Mouse (Mus musculus): ENCODE data around the gene Crybg2. TPM values are rescaled to one million over a fixed set of nuclear protein-coding genes. Genes with fewer than 3 reads are reported as not detected.

Gene Crybg2
- total and polyA plus RNA-seq, 3 experiments: 0.65 to 2.3 TPM; not detected in 1

GRCm38 (mm10) chr4:134062561-134062960 is 1.9 kb downstream of the Crybg2 start (continued):
- TF ChIP-seq MAFK (IDR thresholded peaks at IDR 0.05; ENCODE audit: borderline replicate concordance, low read depth, low read length) (no peak), POLR2AphosphoS2 (IDR thresholded peaks at IDR 0.05; ENCODE audit: low read length) (no peak), GABPA (IDR thresholded peaks at IDR 0.05; ENCODE audit: low read depth, low read length) (no peak), KAT2A (conservative IDR thresholded peaks at IDR 0.05; ENCODE audit: low read depth, low read length) (no peak), RAD21 (IDR thresholded peaks at IDR 0.05; ENCODE audit: low read depth, low read length) (no peak), MAX (IDR thresholded peaks at IDR 0.05; ENCODE audit: low read length) (no peak), MYB (IDR thresholded peaks at IDR 0.05; ENCODE audit: low read depth, low read length) (no peak)

GRCm38 (mm10) chr4:134065431-134066004 is 4.9 kb downstream of the Crybg2 start:
- no peak overlapping the region for H3K4me3 ChIP-seq (ENCODE audit: control insufficient read depth in 1 of 2, insufficient read depth in 1 of 2, low read depth in 2 of 2, low read length in 2 of 2)
- H3K79me2 ChIP-seq (ENCODE audit: control insufficient read depth, insufficient read depth, low read length, poor library complexity): no peaks in the 10 kb centered on the region
- peaks cover 3 to 18% of the 10 kb centered on the region in 2 experiments for H3K4me1 ChIP-seq (ENCODE audit: control insufficient read depth in 1 of 2, insufficient read depth in 2 of 2, low read length in 2 of 2)
- no peaks in the 10 kb centered on the region for H3K9me3 ChIP-seq (replicated peaks; ENCODE audit: insufficient read depth, low read length)
- H3K27me3 ChIP-seq (ENCODE audit: control insufficient read depth in 1 of 2, insufficient read depth in 2 of 2, low read length in 2 of 2): no peaks in the 10 kb centered on the region
- no peak for DNase-seq (ENCODE audit: low read depth, low spot score)
- H3K9ac ChIP-seq (ENCODE audit: control insufficient read depth, low read depth, low read length, poor library complexity, severe bottlenecking): no peak overlapping the region
- H3K27ac ChIP-seq (ENCODE audit: control insufficient read depth, low read depth, low read length): no peak overlapping the region
- TF ChIP-seq CHD2 (IDR thresholded peaks at IDR 0.05; ENCODE audit: low read length) (no peak), ZMIZ1 (IDR thresholded peaks at IDR 0.05; ENCODE audit: low read depth, low read length) (no peak), RAD21 (IDR thresholded peaks at IDR 0.05; ENCODE audit: low read depth, low read length) (no peak), CHD1 (IDR thresholded peaks at IDR 0.05; ENCODE audit: low read depth, low read length) (no peak), E2F4 (IDR thresholded peaks at IDR 0.05; ENCODE audit: borderline replicate concordance, low read depth, low read length) (no peak), NELFE (IDR thresholded peaks at IDR 0.05; ENCODE audit: low read depth, low read length) (no peak)
- peaks cover 0 to 3% of the 10 kb centered on the region in 2 experiments; a peak in 2 of 4 replicates for H3K36me3 ChIP-seq (ENCODE audit: control insufficient read depth in 1 of 2, insufficient read depth in 2 of 2, low read length in 2 of 2)

- Histone ChIP-seq H3K27ac (ENCODE audit: control insufficient read depth, low read depth, low read length) (no peak overlapping the region), H3K79me2 (ENCODE audit: control insufficient read depth, insufficient read depth, low read length, poor library complexity) (no peaks in the 10 kb centered on the region), H3K36me3 (ENCODE audit: control insufficient read depth in 1 of 2, insufficient read depth in 2 of 2, low read length in 2 of 2) (peaks cover 0 to 2% of the 10 kb centered on the region in 2 experiments; a peak in 2 of 4 replicates), H3K4me1 (ENCODE audit: control insufficient read depth in 1 of 2, insufficient read depth in 2 of 2, low read length in 2 of 2) (peaks cover 3 to 10% of the 10 kb centered on the region in 2 experiments), H3K27me3 (ENCODE audit: control insufficient read depth in 1 of 2, insufficient read depth in 2 of 2, low read length in 2 of 2) (peaks cover 0 to 1% of the 10 kb centered on the region in 2 experiments; a peak in 2 of 4 replicates), H3K4me3 (ENCODE audit: control insufficient read depth in 1 of 2, insufficient read depth in 1 of 2, low read depth in 2 of 2, low read length in 2 of 2) (no peak overlapping the region), H3K9ac (ENCODE audit: control insufficient read depth, low read depth, low read length, poor library complexity, severe bottlenecking) (no peak overlapping the region), H3K9me3 (replicated peaks; ENCODE audit: insufficient read depth, low read length) (no peaks in the 10 kb centered on the region)
- no peak for DNase-seq (ENCODE audit: low read depth, low spot score)
- TF ChIP-seq RCOR1 (IDR thresholded peaks at IDR 0.05; ENCODE audit: low read depth, low read length) (no peak), GABPA (IDR thresholded peaks at IDR 0.05; ENCODE audit: low read depth, low read length) (no peak), TAL1 (IDR thresholded peaks at IDR 0.05; ENCODE audit: low read length) (no peak), EP300 (IDR thresholded peaks at IDR 0.05; ENCODE audit: low read depth in 1 of 2, low read length in 2 of 2) (no peak), NRF1 (IDR thresholded peaks at IDR 0.05; ENCODE audit: insufficient read depth, low read depth, low read length, poor library complexity, severe bottlenecking) (no peak), CTCF (IDR thresholded peaks at IDR 0.05 in 2 of 3, conservative IDR thresholded peaks at IDR 0.05 in 1 of 3; ENCODE audit: control insufficient read depth in 1 of 3, insufficient read depth in 1 of 3, low read depth in 2 of 3, low read length in 3 of 3, poor library complexity in 1 of 3, severe bottlenecking in 1 of 3) (no peak), MYC (IDR thresholded peaks at IDR 0.05; ENCODE audit: low read depth, low read length) (no peak), NELFE (IDR thresholded peaks at IDR 0.05; ENCODE audit: low read depth, low read length) (no peak), POLR2AphosphoS5 (IDR thresholded peaks at IDR 0.05; ENCODE audit: borderline replicate concordance, low read depth, low read length) (no peak)
These were observed 6.8 kb downstream of the Crybg2 start for GRCm38 (mm10) chr4:134067383-134067782.

All from MEL (cell line).